Mouse (Mus musculus) CH12.LX (cell line): Measurements from ENCODE around the gene Alx3.

ENCODE experiments used
- CHD1 ChIP-seq: IDR thresholded peaks from 2 replicates; pipeline ENCODE4 v1.6.1; 2012; ENCODE audit warnings: low read depth, low read length, improper control_type of control experiment, inconsistent platforms
- CTCF ChIP-seq, 2 experiments: IDR thresholded peaks in 1 of 2; conservative IDR thresholded peaks in 1 of 2; 2 replicates each; pipeline ENCODE4 v1.5.1; 2011 to 2012; ENCODE audit warnings: low read depth in 2 of 2, low read length in 2 of 2, improper control_type of control experiment in 1 of 2, inconsistent platforms in 1 of 2, mild to moderate bottlenecking in 1 of 2, moderate library complexity in 1 of 2
- MAFK ChIP-seq: IDR thresholded peaks from 2 replicates; pipeline ENCODE4 v1.6.1; 2011; ENCODE audit warnings: low read length, improper control_type of control experiment; ENCODE audit not compliant: insufficient replicate concordance
- MAZ ChIP-seq: IDR thresholded peaks from 2 replicates; pipeline ENCODE4 v1.6.1; 2012; ENCODE audit warnings: low read depth, mild to moderate bottlenecking, inconsistent platforms, low read length, improper control_type of control experiment, moderate library complexity
- NELFE ChIP-seq: IDR thresholded peaks from 2 replicates; pipeline ENCODE4 v1.6.1; 2011; ENCODE audit warnings: low read depth, low read length, improper control_type of control experiment
- RAD21 ChIP-seq: IDR thresholded peaks from 2 replicates; pipeline ENCODE4 v1.6.1; 2011; ENCODE audit warnings: low read depth, mild to moderate bottlenecking, low read length, improper control_type of control experiment, moderate library complexity
- RCOR1 ChIP-seq: conservative IDR thresholded peaks from 2 replicates; pipeline ENCODE4 v1.6.1; 2012; ENCODE audit warnings: low read depth, mild to moderate bottlenecking, inconsistent platforms, low read length, improper control_type of control experiment
- UBTF ChIP-seq: IDR thresholded peaks from 2 replicates; pipeline ENCODE4 v1.6.1; 2012; ENCODE audit warnings: low read depth, mild to moderate bottlenecking, inconsistent platforms, low read length, improper control_type of control experiment, moderate library complexity
- ZC3H11A ChIP-seq: IDR thresholded peaks from 2 replicates; pipeline ENCODE4 v1.6.1; 2012; ENCODE audit warnings: low read depth, mild to moderate bottlenecking, inconsistent platforms, low read length, improper control_type of control experiment
- ZMIZ1 ChIP-seq: IDR thresholded peaks from 2 replicates; pipeline ENCODE4 v1.6.1; 2012; ENCODE audit warnings: low read depth, mild to moderate bottlenecking, inconsistent platforms, low read length, improper control_type of control experiment
- ZNF384 ChIP-seq: IDR thresholded peaks from 2 replicates; pipeline ENCODE4 v1.6.1; 2012; ENCODE audit warnings: low read depth, low read length, improper control_type of control experiment, inconsistent platforms

DNA sequence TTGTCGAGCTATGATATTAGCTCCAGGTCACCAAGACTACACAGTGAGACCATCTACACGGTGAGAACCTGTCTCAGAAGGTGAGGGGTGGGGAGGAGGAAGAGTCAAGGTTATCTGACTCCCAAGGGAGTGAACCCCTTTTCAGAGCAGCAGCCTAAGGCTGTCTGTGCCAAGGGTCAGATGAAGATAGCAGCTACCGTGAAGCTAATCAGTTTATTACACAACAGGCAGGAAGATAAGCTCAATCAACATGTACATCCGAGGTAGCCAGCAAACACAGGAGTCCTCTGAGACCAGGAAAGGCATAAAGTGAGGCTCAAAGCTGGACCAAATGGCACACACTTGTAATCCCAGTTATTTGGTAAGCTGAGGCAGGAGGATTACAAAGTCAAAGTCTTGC lies 14.0 kb downstream of the Alx3 start:
- no peak for TF ChIP-seq ZC3H11A
- TF ChIP-seq MAFK, result no peak
- no peak for TF ChIP-seq CHD1
- no peak for TF ChIP-seq ZMIZ1
- no peak for TF ChIP-seq NELFE
- TF ChIP-seq MAZ, result no peak
- TF ChIP-seq CTCF (conservative IDR thresholded peaks at IDR 0.05 in 1 of 2, IDR thresholded peaks at IDR 0.05 in 1 of 2; ENCODE audit: low read depth in 2 of 2, low read length in 2 of 2), result no peak
- no peak for TF ChIP-seq RCOR1
- TF ChIP-seq ZNF384, result no peak
- TF ChIP-seq RAD21, result no peak
- TF ChIP-seq UBTF, result no peak
